Mouse (Mus musculus) left cerebral cortex, adult 2 months (tissue): Measurements from ENCODE around the gene Limd1. TPM values are rescaled to one million over a fixed set of nuclear protein-coding genes. Genes with fewer than 3 reads are reported as not detected.

Experiments used
- DNase-seq, 2 experiments: peaks; one replicate each; pipeline ENCODE4 v3.0.0; 2021 to 2022; ENCODE audit warnings: low spot score in 2 of 2, mixed read lengths in 1 of 2; ENCODE audit errors: extremely low spot score in 1 of 2
- H3K27ac ChIP-seq: fragments of 200-600 bp; 2 replicates; pipeline ENCODE4 v1.8.1; 2022
- H3K4me3 ChIP-seq: fragments of 200-600 bp; 2 replicates; pipeline ENCODE4 v1.8.1; 2022
- CTCF ChIP-seq: fragments of 200-600 bp; IDR thresholded peaks from 2 replicates; pipeline ENCODE4 v1.8.1; 2022; ENCODE audit warnings: antibody characterized with exemption, mild to moderate bottlenecking, moderate library complexity
- intact Hi-C: fragments of 180-260 bp; cut with DNase I; formaldehyde crosslinking; loops from one replicate; pipeline ENCODE4 v1.15.1; 2025
- total RNA-seq, 2 experiments: library from RNA; stranded (reverse); gene quantifications; 2 replicates each; pipeline ENCODE4 v1.2.3; 2021

The Limd1 gene
- total RNA-seq, 2 experiments from 2014 or later = 6.2 to 7.8 TPM

GRCm38 (mm10) chr9:123506270-123507146 is 28.0 kb downstream of the Limd1 start:
- TF ChIP-seq CTCF = no peak
- Histone ChIP-seq H3K4me3 (no peak overlapping the region), H3K27ac (no peak overlapping the region)
- no peak for DNase-seq
- intact Hi-C loops = no loop called here

GRCm38 (mm10) chr9:123507380-123507779 is 28.9 kb downstream of the Limd1 start:
- H3K27ac ChIP-seq = no peak overlapping the region
- no peak for DNase-seq
- TF ChIP-seq CTCF = peak; percentile 53
- intact Hi-C loops = no loop called here
- H3K4me3 ChIP-seq = no peak overlapping the region

GRCm38 (mm10) chr9:123508986-123509385 is 30.5 kb downstream of the Limd1 start:
- DNase-seq = no peak
- intact Hi-C loops = no loop called here
- no peak overlapping the region for H3K27ac ChIP-seq
- TF ChIP-seq CTCF = no peak
- H3K4me3 ChIP-seq = no peak overlapping the region

- H3K4me3 ChIP-seq = no peak overlapping the region
- H3K27ac ChIP-seq = peak overlapping the region; percentile 29; the same call in 1 of the 2 replicates
- intact Hi-C loops = no loop called here
- no peak for DNase-seq
- TF ChIP-seq CTCF = no peak; the same call in 1 of the 2 replicates
Measured at GRCm38 (mm10) chr9:123509638-123510604, 31.4 kb downstream of the Limd1 start.

- intact Hi-C loops = no loop called here
- no peak for DNase-seq
- no peak for TF ChIP-seq CTCF
- no peak overlapping the region for H3K4me3 ChIP-seq
- H3K27ac ChIP-seq = no peak overlapping the region
Measured at GRCm38 (mm10) chr9:123510926-123511325, 32.4 kb downstream of the Limd1 start.

- Histone ChIP-seq H3K27ac (no peak overlapping the region), H3K4me3 (no peak overlapping the region)
- TF ChIP-seq CTCF = no peak
- intact Hi-C loops = no loop called here
- DNase-seq = no peak
Measured at GRCm38 (mm10) chr9:123512482-123512881, 34.0 kb downstream of the Limd1 start.

GRCm38 (mm10) chr9:123515087-123515486 is 36.6 kb downstream of the Limd1 start:
- Histone ChIP-seq H3K27ac (no peak overlapping the region), H3K4me3 (no peak overlapping the region)
- no peak for TF ChIP-seq CTCF
- DNase-seq = no peak
- intact Hi-C loops = no loop called here

- TF ChIP-seq CTCF = no peak
- no peak overlapping the region for H3K4me3 ChIP-seq
- intact Hi-C loops = no loop called here
- DNase-seq = no peak
- H3K27ac ChIP-seq = no peak overlapping the region
Measured at GRCm38 (mm10) chr9:123516641-123517385, 38.3 kb downstream of the Limd1 start.

GRCm38 (mm10) chr9:123518969-123519894 is 40.7 kb downstream of the Limd1 start:
- DNase-seq = no peak
- TF ChIP-seq CTCF = no peak
- Histone ChIP-seq H3K4me3 (no peak overlapping the region), H3K27ac (no peak overlapping the region)
- intact Hi-C loops = no loop called here

GRCm38 (mm10) chr9:123520735-123521134 is 42.2 kb downstream of the Limd1 start:
- H3K4me3 ChIP-seq = no peak overlapping the region
- intact Hi-C loops = loop anchor here (5.0 kb wide), 1 partner anchor 363 kb away; no protein-coding TSS in a partner anchor
- no peak overlapping the region for H3K27ac ChIP-seq
- no peak for DNase-seq
- TF ChIP-seq CTCF = no peak
